Mouse (Mus musculus) lung, adult 2 months (tissue): ENCODE measurements around the gene Heatr6. TPM values are rescaled to one million over a fixed set of nuclear protein-coding genes. Genes with fewer than 3 reads are reported as not detected.
A peak's percentile ranks its signal among the peaks of the same experiment; 100 is the strongest.

ENCODE experiments used
- DNase-seq: peaks from one replicate; pipeline ENCODE4 v3.0.0; 2022
- H3K4me1 ChIP-seq: fragments of 200-500 bp; 2 replicates; pipeline ENCODE4 v1.6.1; 2011; ENCODE audit warnings: low read length; ENCODE audit not compliant: control insufficient read depth, insufficient read depth
- H3K4me3 ChIP-seq: fragments of 200-500 bp; replicated peaks from 2 replicates; pipeline ENCODE3; 2011; ENCODE audit warnings: low read depth, mild to moderate bottlenecking, control low read depth, low read length; ENCODE audit errors: extremely low read depth
- CTCF ChIP-seq: fragments of 200-500 bp; IDR thresholded peaks from 2 replicates; pipeline ENCODE4 v1.5.1; 2011; ENCODE audit warnings: mild to moderate bottlenecking, low read length, control low read depth; ENCODE audit not compliant: insufficient read depth
- POLR2A ChIP-seq: fragments of 200-500 bp; IDR thresholded peaks from 2 replicates; pipeline ENCODE4 v1.6.1; 2011; ENCODE audit warnings: low read depth, mild to moderate bottlenecking, control low read depth, low read length, borderline replicate concordance; ENCODE audit errors: extremely low read depth
- WGBS: fragments of 180-500 bp; shearing (Covaris S2); methylation state at CpG from one replicate; pipeline ENCODE4 v1.1.7; 2018; 5-methylcytosine and 5-hydroxymethylcytosine counted together
- polyA plus RNA-seq: library from polyadenylated mRNA; depleted of rRNA; stranded (reverse); fragments of >200 nt; gene quantifications from 2 replicates; pipeline ENCODE4 v1.2.3, GENCODE M21; 2012

Gene Heatr6
- polyA plus RNA-seq, 1 experiment = 16.8 TPM

DNA sequence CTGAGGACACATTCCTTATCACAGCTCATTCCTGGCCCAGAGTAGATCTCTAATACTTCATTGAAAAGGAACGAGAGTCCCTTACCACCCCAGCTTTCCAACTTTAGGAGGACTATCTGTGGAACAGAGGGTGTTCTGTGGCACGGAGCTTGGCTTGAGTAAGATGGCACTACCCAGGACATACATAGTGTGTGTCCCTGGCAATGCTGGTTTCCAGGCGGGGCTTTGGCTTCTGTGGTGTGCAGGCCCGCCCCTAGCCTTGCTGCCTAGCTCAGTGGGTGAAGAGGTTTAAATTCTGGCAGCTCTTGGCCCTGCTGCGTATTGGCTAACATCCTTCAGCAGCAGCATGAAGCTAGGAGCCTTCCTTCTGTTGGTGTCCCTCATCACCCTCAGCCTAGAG lies 6.8 kb upstream of the Heatr6 start, which contains the start of gene Wfdc21:
Wfdc21 (plus strand) TSS at position 260 of the 400 bp plus-strand sequence.
- no peak within 1 kb of the TSS for H3K4me3 ChIP-seq
- TF ChIP-seq CTCF (no peak), POLR2A (no peak)
- no peak for DNase-seq
- WGBS = 60% methylated on average over 5 of the region's 5 CpGs
- H3K4me1 ChIP-seq = peaks cover 4% of the 10 kb centered on the region

GRCm38 (mm10) chr11:83747376-83748265 lies 5.9 kb upstream of the Heatr6 start:
- WGBS = 65% methylated on average over 6 of the region's 6 CpGs
- no peak for DNase-seq
- Histone ChIP-seq H3K4me3 (no peak overlapping the region), H3K4me1 (peaks cover 4% of the 10 kb centered on the region)
- TF ChIP-seq CTCF (no peak), POLR2A (no peak)

- 5% methylated on average over 8 of the region's 8 CpGs for WGBS
- DNase-seq = no peak
- TF ChIP-seq POLR2A (no peak), CTCF (no peak)
- Histone ChIP-seq H3K4me3 (peak overlapping the region; percentile 98), H3K4me1 (peaks cover 2% of the 10 kb centered on the region; the same call in 1 of the 2 replicates)
Measured at GRCm38 (mm10) chr11:83754227-83754626, 731 bp downstream of the Heatr6 start.

GRCm38 (mm10) chr11:83767306-83767705 lies 13.8 kb downstream of the Heatr6 start:
- TF ChIP-seq POLR2A = no peak
- no peak for TF ChIP-seq CTCF
- DNase-seq = no peak
- 84% methylated on average over 9 of the region's 9 CpGs for WGBS

GRCm38 (mm10) chr11:83768976-83769375 lies 15.5 kb downstream of the Heatr6 start:
- TF ChIP-seq POLR2A (no peak), CTCF (no peak)

More at GRCm38 (mm10) chr11:83767306-83767705, 13.8 kb downstream of the Heatr6 start:
- H3K4me3 ChIP-seq = no peak overlapping the region
- H3K4me1 ChIP-seq = no peaks in the 10 kb centered on the region

GRCm38 (mm10) chr11:83771014-83771413 lies 17.5 kb downstream of the Heatr6 start:
- TF ChIP-seq CTCF (no peak), POLR2A (no peak)
- 94% methylated on average over 7 of the region's 7 CpGs for WGBS
- Histone ChIP-seq H3K4me3 (no peak overlapping the region), H3K4me1 (no peaks in the 10 kb centered on the region)
- no peak for DNase-seq

More at GRCm38 (mm10) chr11:83768976-83769375, 15.5 kb downstream of the Heatr6 start:
- no peak for DNase-seq
- no peaks in the 10 kb centered on the region for H3K4me1 ChIP-seq
- H3K4me3 ChIP-seq = no peak overlapping the region
- WGBS = 91% methylated on average over 4 of the region's 4 CpGs

GRCm38 (mm10) chr11:83772341-83772740 lies 18.8 kb downstream of the Heatr6 start:
- 97% methylated on average over 6 of the region's 6 CpGs for WGBS

GRCm38 (mm10) chr11:83773691-83774090 lies 20.2 kb downstream of the Heatr6 start:
- H3K4me3 ChIP-seq = no peak overlapping the region
- WGBS = 93% methylated on average over 16 of the region's 16 CpGs
- DNase-seq = no peak
- TF ChIP-seq CTCF (no peak), POLR2A (no peak)
- H3K4me1 ChIP-seq = no peaks in the 10 kb centered on the region

More at GRCm38 (mm10) chr11:83772341-83772740, 18.8 kb downstream of the Heatr6 start:
- DNase-seq = no peak
- Histone ChIP-seq H3K4me3 (no peak overlapping the region), H3K4me1 (no peaks in the 10 kb centered on the region)
- TF ChIP-seq POLR2A (no peak), CTCF (no peak)

- Histone ChIP-seq H3K4me1 (no peaks in the 10 kb centered on the region), H3K4me3 (no peak overlapping the region)
- 94% methylated on average over 11 of the region's 11 CpGs for WGBS
- TF ChIP-seq CTCF (no peak), POLR2A (no peak)
- no peak for DNase-seq
Measured at GRCm38 (mm10) chr11:83774324-83774723, 20.8 kb downstream of the Heatr6 start.

- TF ChIP-seq CTCF (no peak), POLR2A (no peak)
- no peaks in the 10 kb centered on the region for H3K4me1 ChIP-seq
- no peak overlapping the region for H3K4me3 ChIP-seq
- DNase-seq = no peak
- WGBS = 89% methylated on average over 8 of the region's 8 CpGs
Measured at GRCm38 (mm10) chr11:83776798-83777197, 23.3 kb downstream of the Heatr6 start.
